Mouse (Mus musculus): ENCODE measurements around the gene Sept9.

DNA sequence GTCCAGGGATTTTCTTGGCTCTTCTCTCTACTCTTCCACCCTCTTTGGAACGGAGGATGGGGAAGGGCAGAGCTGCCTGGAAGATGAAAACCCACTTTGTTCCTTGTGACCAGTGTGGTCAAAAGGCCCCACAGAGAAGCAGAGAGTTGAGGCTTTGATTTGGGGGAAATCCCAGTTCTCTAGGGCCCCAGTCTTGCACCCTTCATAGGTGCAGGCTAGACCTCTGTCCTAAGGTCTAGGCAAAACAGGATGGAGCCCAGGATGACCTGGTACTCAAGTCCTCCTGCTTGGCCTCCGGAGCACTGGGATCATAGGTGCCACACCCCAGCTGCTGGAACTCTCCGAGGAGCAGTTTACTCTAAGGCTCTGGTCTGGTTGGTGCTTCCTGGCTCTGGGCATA lies 157.5 kb downstream of the Sept9 start:
- TF ChIP-seq CTCF (IDR thresholded peaks at IDR 0.05; ENCODE audit: low read depth, low read length) (no peak), GATA1 (IDR thresholded peaks at IDR 0.05; ENCODE audit: borderline replicate concordance, low read length) (no peak)

Data from G1E (cell line).